Mouse (Mus musculus) intestine, embryonic 15.5 days (tissue): ENCODE results near the gene Ndufc2. TPM values are rescaled to one million over a fixed set of nuclear protein-coding genes. Genes with fewer than 3 reads are reported as not detected.

Experiments used
- ATAC-seq: fragments of 200-750 bp; cut with Nextera tagmentation; 2 replicates; pipeline ENCODE4 v1.8.0; 2017; ENCODE audit warnings: moderate TSS enrichment, moderate library complexity
- H3K27ac ChIP-seq: fragments of 300-500 bp; sonication (generic); 2 replicates; pipeline ENCODE4 v1.5.1; 2015; ENCODE audit warnings: mild to moderate bottlenecking, inconsistent platforms
- H3K27me3 ChIP-seq: fragments of 300-500 bp; sonication (generic); replicated peaks from 2 replicates; pipeline ENCODE4 v1.6.1; 2015; ENCODE audit warnings: inconsistent platforms
- H3K36me3 ChIP-seq: fragments of 300-500 bp; sonication (generic); 2 replicates; pipeline ENCODE4 v1.6.1; 2015; ENCODE audit warnings: inconsistent platforms
- H3K4me1 ChIP-seq: fragments of 300-500 bp; sonication (generic); replicated peaks from 2 replicates; pipeline ENCODE4 v1.6.1; 2015; ENCODE audit warnings: inconsistent platforms
- H3K4me2 ChIP-seq: fragments of 300-500 bp; sonication (generic); replicated peaks from 2 replicates; pipeline ENCODE4 v1.6.1; 2015; ENCODE audit warnings: mild to moderate bottlenecking, inconsistent platforms
- H3K4me3 ChIP-seq: fragments of 300-500 bp; sonication (generic); replicated peaks from 2 replicates; pipeline ENCODE4 v1.5.1; 2015; ENCODE audit warnings: inconsistent platforms
- H3K9ac ChIP-seq: fragments of 300-500 bp; sonication (generic); 2 replicates; pipeline ENCODE4 v1.6.1; 2015; ENCODE audit warnings: inconsistent platforms
- H3K9me3 ChIP-seq: fragments of 300-500 bp; sonication (generic); 2 replicates; pipeline ENCODE4 v1.6.1; 2016; ENCODE audit warnings: inconsistent platforms
- WGBS: fragments of 180-500 bp; shearing (Covaris S2); methylation state at CpG from one replicate; pipeline ENCODE4 v1.1.7; 2015; 5-methylcytosine and 5-hydroxymethylcytosine counted together
- polyA plus RNA-seq: library from polyadenylated mRNA; unstranded; fragments of >200 nt; fragmentation: Nextera tagmentation; extraction: Ambion mirVana; gene quantifications from 2 replicates; pipeline ENCODE4 v1.2.1, GENCODE M21; 2015

The Ndufc2 gene
- 372 and 444 TPM in 2 replicates for polyA plus RNA-seq

GRCm38 (mm10) chr7:97399960-97400715 lies at the start of gene Ndufc2:
TSS of gene Ndufc2 (plus strand) at chr7:97400003.
- no peaks in the 10 kb centered on the region for H3K27me3 ChIP-seq
- H3K27ac ChIP-seq, result peak within 1 kb of the TSS; percentile 88
- H3K9ac ChIP-seq, result peak within 1 kb of the TSS; percentile 97
- ATAC-seq, result peak; percentile 96
- H3K9me3 ChIP-seq, result no peaks in the 10 kb centered on the region
- under 1% methylated on average over 54 of the region's 54 CpGs for WGBS
- peak within 1 kb of the TSS; percentile 61 for H3K4me2 ChIP-seq
- H3K4me3 ChIP-seq, result peak within 1 kb of the TSS; percentile 88
- peaks cover 13% of the 10 kb centered on the region; the same call in 1 of the 2 replicates for H3K4me1 ChIP-seq
- peaks cover 8% of the 10 kb centered on the region; the same call in 1 of the 2 replicates for H3K36me3 ChIP-seq

GRCm38 (mm10) chr7:97350891-97351290 lies 48.9 kb upstream of the Ndufc2 start:
- WGBS, result 91% methylated on average over 5 of the region's 5 CpGs

GRCm38 (mm10) chr7:97351792-97352513 lies 47.9 kb upstream of the Ndufc2 start:
- WGBS, result 83% methylated on average over 11 of the region's 11 CpGs
- no peak overlapping the region for H3K4me3 ChIP-seq
- H3K36me3 ChIP-seq, result no peaks in the 10 kb centered on the region
- no peaks in the 10 kb centered on the region for H3K9me3 ChIP-seq
- H3K4me1 ChIP-seq, result 0 out of 2 replicates have a peak, but pooled peaks cover 6% of the 10 kb centered on the region
- no peak overlapping the region for H3K4me2 ChIP-seq
- H3K27ac ChIP-seq, result no peak overlapping the region
- no peak for ATAC-seq
- no peak overlapping the region for H3K9ac ChIP-seq
- H3K27me3 ChIP-seq, result no peaks in the 10 kb centered on the region

More at GRCm38 (mm10) chr7:97350891-97351290, 48.9 kb upstream of the Ndufc2 start:
- Histone ChIP-seq H3K27ac (no peak overlapping the region), H3K27me3 (no peaks in the 10 kb centered on the region), H3K36me3 (no peaks in the 10 kb centered on the region), H3K9me3 (no peaks in the 10 kb centered on the region), H3K4me1 (0 out of 2 replicates have a peak, but pooled peaks cover 8% of the 10 kb centered on the region), H3K4me3 (no peak overlapping the region), H3K4me2 (no peak overlapping the region), H3K9ac (no peak overlapping the region)
- ATAC-seq, result no peak

DNA sequence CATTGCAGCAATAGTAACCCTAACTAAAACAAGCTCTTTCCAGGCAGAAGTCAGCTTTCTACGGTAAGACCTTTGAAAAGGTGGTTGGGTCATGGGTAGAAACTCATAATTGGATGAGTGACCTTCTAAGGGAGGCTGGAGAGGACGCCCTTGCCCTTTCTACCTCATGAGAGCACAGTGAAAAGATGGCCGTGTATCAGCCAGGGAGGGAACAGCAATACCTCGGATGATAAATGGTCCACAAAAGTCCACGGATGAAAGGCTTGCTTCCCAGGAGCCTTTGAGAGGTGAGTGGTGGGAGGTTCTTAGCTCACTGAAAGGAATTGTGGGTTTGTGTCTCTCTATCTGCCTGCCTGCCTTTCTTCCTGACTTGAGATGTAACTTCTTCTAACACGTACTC lies 46.4 kb upstream of the Ndufc2 start:
- 82% methylated on average over 6 of the region's 6 CpGs for WGBS
- no peak for ATAC-seq
- Histone ChIP-seq H3K9ac (no peak overlapping the region), H3K27ac (no peak overlapping the region), H3K36me3 (no peaks in the 10 kb centered on the region), H3K4me2 (no peak overlapping the region), H3K9me3 (no peaks in the 10 kb centered on the region), H3K4me1 (0 out of 2 replicates have a peak, but pooled peaks cover 6% of the 10 kb centered on the region), H3K4me3 (no peak overlapping the region), H3K27me3 (no peaks in the 10 kb centered on the region)

- no peak overlapping the region for H3K4me3 ChIP-seq
- H3K27ac ChIP-seq, result no peak overlapping the region
- H3K9me3 ChIP-seq, result no peaks in the 10 kb centered on the region
- ATAC-seq, result no peak
- H3K4me2 ChIP-seq, result no peak overlapping the region
- no peaks in the 10 kb centered on the region for H3K27me3 ChIP-seq
- 0 out of 2 replicates have a peak, but pooled peaks cover 6% of the 10 kb centered on the region for H3K4me1 ChIP-seq
- no peak overlapping the region for H3K9ac ChIP-seq
- H3K36me3 ChIP-seq, result no peaks in the 10 kb centered on the region
- WGBS, result 42% methylated on average over 13 of the region's 13 CpGs
Observed at GRCm38 (mm10) chr7:97355068-97355841, 44.5 kb upstream of the Ndufc2 start.

DNA sequence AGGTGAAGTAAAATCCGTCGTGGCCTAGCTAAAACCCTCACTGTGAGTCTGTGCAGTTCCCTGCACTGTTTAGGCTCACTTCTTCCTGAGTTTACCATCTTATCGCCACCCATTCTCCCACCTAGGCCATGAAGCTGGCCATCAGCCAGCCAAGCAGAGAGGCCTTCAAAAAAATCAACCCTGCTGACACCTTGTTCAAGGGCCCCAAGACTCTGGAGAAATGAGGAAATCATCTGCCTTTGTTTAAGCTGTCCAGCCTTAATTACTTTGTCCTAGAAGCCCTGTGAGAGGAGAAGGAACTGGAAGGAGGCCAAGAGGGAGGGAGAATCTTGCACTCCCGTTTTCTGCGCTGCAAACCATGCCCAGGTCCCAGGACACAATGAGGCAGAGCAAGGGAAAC lies 43.5 kb upstream of the Ndufc2 start:
- Histone ChIP-seq H3K9me3 (no peaks in the 10 kb centered on the region), H3K9ac (no peak overlapping the region), H3K4me2 (no peak overlapping the region), H3K4me3 (no peak overlapping the region), H3K27ac (no peak overlapping the region), H3K36me3 (no peaks in the 10 kb centered on the region), H3K4me1 (0 out of 2 replicates have a peak, but pooled peaks cover 6% of the 10 kb centered on the region), H3K27me3 (no peaks in the 10 kb centered on the region)
- no peak for ATAC-seq
- WGBS, result 62% methylated on average over 5 of the region's 5 CpGs

DNA sequence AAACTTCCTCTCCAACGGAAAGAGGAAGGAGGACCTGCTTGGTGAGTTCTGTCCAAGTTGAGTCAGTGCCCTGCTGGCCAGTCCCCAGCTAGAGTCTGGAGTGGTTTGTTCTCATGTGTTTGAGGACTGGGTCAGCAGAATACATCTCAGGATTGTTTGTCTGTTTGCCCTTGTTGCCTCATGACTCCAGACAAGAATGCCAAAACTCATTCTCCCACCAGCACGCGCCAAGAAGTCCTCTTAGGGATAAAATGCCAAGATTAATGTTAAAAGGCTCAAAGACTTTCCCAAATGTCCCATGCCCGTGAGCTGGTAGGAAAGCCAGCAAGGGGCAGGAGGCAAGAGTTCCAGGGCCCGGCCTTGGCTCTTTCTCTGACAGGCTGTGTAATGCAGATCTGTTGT lies 42.9 kb upstream of the Ndufc2 start:
- 0 out of 2 replicates have a peak, but pooled peaks cover 6% of the 10 kb centered on the region for H3K4me1 ChIP-seq
- H3K27me3 ChIP-seq, result no peaks in the 10 kb centered on the region
- H3K4me3 ChIP-seq, result no peak overlapping the region
- H3K9me3 ChIP-seq, result no peaks in the 10 kb centered on the region
- no peaks in the 10 kb centered on the region for H3K36me3 ChIP-seq
- no peak overlapping the region for H3K9ac ChIP-seq
- H3K27ac ChIP-seq, result no peak overlapping the region
- no peak for ATAC-seq
- no peak overlapping the region for H3K4me2 ChIP-seq
- 78% methylated on average over 5 of the region's 5 CpGs for WGBS

DNA sequence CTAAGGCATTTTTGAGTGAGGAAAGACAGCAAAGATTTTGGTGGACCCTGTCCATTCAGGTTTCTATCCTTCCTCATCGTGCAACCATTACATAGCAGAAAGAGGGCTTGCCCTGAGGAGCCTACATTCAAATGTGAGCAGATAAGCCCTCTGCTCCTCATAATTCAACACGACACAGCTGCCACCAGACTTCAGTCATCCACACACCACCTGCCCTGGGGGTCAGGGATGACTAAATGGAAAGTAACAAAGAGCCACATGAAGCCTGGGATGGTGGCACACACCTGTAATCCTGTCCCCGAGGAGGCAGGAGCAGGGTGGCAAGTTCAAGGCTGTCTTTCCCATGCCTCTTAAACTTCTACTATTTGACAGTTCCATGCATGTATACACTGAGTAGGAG lies 42.0 kb upstream of the Ndufc2 start:
- Histone ChIP-seq H3K36me3 (no peaks in the 10 kb centered on the region), H3K9me3 (no peaks in the 10 kb centered on the region), H3K4me1 (0 out of 2 replicates have a peak, but pooled peaks cover 6% of the 10 kb centered on the region), H3K9ac (no peak overlapping the region), H3K27ac (no peak overlapping the region), H3K4me2 (no peak overlapping the region), H3K27me3 (no peaks in the 10 kb centered on the region), H3K4me3 (no peak overlapping the region)
- ATAC-seq, result no peak
- 76% methylated on average over 3 of the region's 3 CpGs for WGBS

GRCm38 (mm10) chr7:97358347-97358746 lies 41.5 kb upstream of the Ndufc2 start:
- no peak for ATAC-seq
- WGBS, result 86% methylated on average over 4 of the region's 4 CpGs
- no peak overlapping the region for H3K27ac ChIP-seq

DNA sequence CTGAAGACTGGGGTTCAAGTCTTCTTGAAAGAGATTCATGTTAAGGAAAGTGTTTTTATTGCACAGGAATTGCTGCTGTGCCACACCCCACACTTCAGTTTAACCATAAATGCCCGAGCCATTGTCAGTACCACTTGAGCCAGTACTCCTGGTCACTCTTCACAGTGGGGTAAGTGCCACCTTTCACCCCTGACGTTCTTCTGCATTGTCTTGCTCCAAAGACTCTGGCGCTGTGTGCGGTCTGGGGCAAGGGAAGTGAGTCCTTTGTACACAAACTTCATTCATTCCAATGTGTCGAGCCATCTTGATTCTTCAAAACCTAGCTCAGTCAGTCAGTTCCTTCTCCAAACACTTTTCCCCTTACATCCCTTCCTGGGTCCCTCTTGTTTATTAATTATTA lies 39.6 kb upstream of the Ndufc2 start:
- WGBS, result 71% methylated on average over 5 of the region's 5 CpGs
- no peak overlapping the region for H3K27ac ChIP-seq
- no peak for ATAC-seq
- H3K27me3 ChIP-seq, result no peaks in the 10 kb centered on the region
- no peaks in the 10 kb centered on the region for H3K9me3 ChIP-seq
- no peak overlapping the region for H3K4me3 ChIP-seq
- H3K36me3 ChIP-seq, result no peaks in the 10 kb centered on the region
- no peak overlapping the region for H3K9ac ChIP-seq
- H3K4me1 ChIP-seq, result 0 out of 2 replicates have a peak, but pooled peaks cover 4% of the 10 kb centered on the region
- H3K4me2 ChIP-seq, result no peak overlapping the region

More at GRCm38 (mm10) chr7:97358347-97358746, 41.5 kb upstream of the Ndufc2 start:
- Histone ChIP-seq H3K9me3 (no peaks in the 10 kb centered on the region), H3K4me2 (no peak overlapping the region), H3K27me3 (no peaks in the 10 kb centered on the region), H3K4me3 (no peak overlapping the region), H3K9ac (no peak overlapping the region), H3K36me3 (no peaks in the 10 kb centered on the region), H3K4me1 (0 out of 2 replicates have a peak, but pooled peaks cover 6% of the 10 kb centered on the region)

- H3K27me3 ChIP-seq, result no peaks in the 10 kb centered on the region
- H3K9me3 ChIP-seq, result no peaks in the 10 kb centered on the region
- 58% methylated on average over 3 of the region's 3 CpGs for WGBS
- H3K36me3 ChIP-seq, result no peaks in the 10 kb centered on the region
- no peaks in the 10 kb centered on the region for H3K4me1 ChIP-seq
- H3K27ac ChIP-seq, result no peak overlapping the region
- ATAC-seq, result no peak
- no peak overlapping the region for H3K4me2 ChIP-seq
- no peak overlapping the region for H3K9ac ChIP-seq
- H3K4me3 ChIP-seq, result no peak overlapping the region
Observed at GRCm38 (mm10) chr7:97360955-97361354, 38.8 kb upstream of the Ndufc2 start.

DNA sequence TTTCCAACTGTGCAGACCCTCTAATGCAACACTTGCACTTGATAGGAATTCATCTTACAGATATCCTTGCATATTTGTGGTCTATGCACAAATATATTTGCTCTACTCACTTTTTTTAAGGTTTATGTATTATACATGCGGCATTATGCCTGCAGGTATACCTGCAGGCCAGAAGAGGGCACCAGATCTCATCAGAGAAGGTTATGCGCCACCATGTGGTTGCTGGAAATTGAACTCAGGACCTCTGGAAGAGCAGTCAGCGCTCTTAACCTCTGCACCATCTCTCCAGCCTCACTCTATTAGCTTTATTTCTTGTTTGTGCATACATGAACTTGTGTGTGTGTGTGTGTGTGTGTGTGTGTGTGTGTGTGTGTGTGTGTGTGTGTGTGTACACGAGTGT lies 38.3 kb upstream of the Ndufc2 start:
- Histone ChIP-seq H3K4me3 (no peak overlapping the region), H3K4me2 (no peak overlapping the region), H3K4me1 (no peaks in the 10 kb centered on the region), H3K36me3 (no peaks in the 10 kb centered on the region), H3K9me3 (no peaks in the 10 kb centered on the region), H3K9ac (no peak overlapping the region), H3K27me3 (no peaks in the 10 kb centered on the region), H3K27ac (no peak overlapping the region)
- ATAC-seq, result no peak
- WGBS, result 38% methylated on average over 4 of the region's 4 CpGs
